Mouse (Mus musculus) kidney, adult 18-20 months (tissue): Measurements from ENCODE around the gene Btk.
"Not testable (repeated sequence)": the region's sequence is repeated elsewhere in the genome, so short reads cannot be mapped to it uniquely, and the experiment has no call there.

Experiments
- DNase-seq: peaks from one replicate; pipeline ENCODE4 v3.0.0; 2021

Gene Btk

DNA sequence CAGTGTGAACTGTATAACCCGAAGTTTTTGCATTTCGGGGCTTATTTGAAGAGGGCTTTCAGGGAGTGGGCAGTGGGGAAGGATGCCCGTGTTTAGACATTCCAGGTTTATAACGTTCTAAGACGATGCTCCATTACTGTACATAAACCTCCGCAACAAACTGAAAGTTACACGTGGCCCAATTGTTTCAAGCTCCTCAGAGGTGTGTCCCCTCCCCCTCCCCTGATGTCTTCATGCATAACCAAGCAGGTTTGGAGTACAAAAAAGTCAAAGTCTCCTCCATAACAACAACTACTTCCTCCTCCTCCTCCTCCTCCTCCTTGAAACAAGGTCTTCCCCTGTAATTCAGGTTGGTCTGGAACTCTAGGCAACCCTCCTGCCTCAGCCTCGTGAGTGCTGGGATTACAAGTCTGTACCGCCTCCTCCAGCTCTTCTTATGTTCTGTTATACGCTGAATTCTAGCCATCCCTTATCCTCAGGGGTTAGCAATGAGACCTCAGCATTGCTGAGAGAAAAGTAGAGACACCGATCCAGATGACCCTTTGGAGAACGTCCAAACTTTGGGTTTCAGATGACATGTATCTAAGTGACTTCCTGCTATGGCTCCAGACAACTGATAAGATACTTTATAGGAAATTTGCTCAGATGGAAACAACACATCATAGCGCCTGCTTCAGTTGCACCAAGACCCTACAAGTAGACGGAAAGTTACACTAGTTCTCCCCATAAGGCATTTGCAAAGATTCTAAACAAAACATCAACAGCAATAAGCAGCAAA lies 2.7 kb downstream of the Btk start:
- no peak for DNase-seq

GRCm38 (mm10) chrX:134577896-134578295 lies 5.5 kb downstream of the Btk start:
- DNase-seq, result no peak

DNA sequence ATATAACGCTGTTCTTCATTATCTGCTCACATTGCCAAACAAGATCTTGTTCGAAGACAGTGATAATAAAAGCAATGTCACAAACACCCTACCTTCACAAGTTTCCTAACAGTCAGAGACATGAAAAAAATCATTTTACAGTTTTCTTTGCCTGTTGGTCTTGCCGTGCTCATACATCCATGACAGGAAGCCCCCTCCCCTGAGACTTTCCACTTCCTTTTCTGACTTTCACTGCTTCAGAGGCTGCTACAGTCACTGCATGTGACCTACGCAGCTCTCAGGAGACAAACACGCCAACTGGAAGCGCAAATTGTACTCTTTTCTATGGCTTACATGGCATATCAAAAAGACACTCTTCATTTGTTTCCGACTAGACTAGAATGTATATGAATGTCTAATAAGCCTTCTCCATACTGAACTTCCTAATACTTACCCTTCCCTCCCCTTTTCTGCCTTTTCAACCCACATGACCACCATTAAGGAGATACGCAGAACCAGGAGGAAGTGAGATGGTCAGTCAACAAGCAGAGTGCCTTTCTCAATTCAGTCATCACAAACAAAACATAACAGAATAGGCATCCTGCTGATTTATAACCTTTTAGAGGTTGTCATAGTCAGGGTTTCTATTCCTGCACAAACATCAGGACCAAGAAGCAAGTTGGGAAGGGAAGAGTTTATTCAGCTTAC lies 16.7 kb downstream of the Btk start:
- no peak for DNase-seq

GRCm38 (mm10) chrX:134564326-134564725 lies 19.0 kb downstream of the Btk start:
- DNase-seq, result no peak

- no peak for DNase-seq
Measured at GRCm38 (mm10) chrX:134554425-134554824, 28.9 kb downstream of the Btk start.

- DNase-seq, result no peak
Measured at GRCm38 (mm10) chrX:134553326-134553725, 30.0 kb downstream of the Btk start.

DNA sequence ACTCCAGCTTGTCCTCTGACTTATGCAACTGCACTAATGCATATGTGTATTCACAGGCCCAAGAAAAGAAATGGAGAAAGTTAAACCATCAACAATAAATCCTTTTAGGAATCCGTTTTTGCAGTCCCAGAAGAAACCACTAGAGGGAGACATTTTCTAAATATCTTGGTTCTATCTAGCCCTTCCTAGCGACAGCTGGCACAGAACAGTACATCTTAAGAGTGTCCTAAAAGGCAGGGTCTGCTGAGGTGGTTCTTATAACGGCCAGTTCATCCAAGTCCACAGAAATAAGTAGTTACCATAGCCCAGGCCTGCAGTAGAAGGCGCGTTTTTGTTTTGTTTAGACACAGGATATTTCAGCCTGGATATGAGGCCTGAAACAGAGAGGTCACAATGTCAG lies 32.5 kb downstream of the Btk start:
- DNase-seq, result peak; percentile 3

DNA sequence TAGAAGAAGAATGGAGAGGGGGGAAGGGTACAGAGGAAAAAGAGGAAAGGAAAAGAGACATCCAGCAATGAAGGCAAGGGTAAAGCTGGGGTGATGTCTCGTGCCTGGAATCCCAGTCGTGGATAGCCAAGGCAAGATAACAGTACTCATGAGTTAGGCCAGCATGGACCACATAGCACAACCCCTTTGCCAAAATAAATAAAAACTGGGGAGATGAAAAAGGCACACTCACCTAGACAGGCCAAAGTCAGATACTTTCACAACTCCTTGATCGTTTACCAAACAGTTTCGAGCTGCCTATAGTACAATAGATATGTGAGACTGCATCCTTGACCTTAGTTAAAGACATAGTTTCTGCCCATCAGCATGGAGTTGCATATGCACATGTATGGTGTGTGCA lies 36.0 kb downstream of the Btk start:
- no peak for DNase-seq

- DNase-seq, result no peak
Measured at GRCm38 (mm10) chrX:134541955-134542308, 41.4 kb downstream of the Btk start.

- peak; percentile 72 for DNase-seq
Measured at GRCm38 (mm10) chrX:134541145-134541954, 42.0 kb downstream of the Btk start, which contains the start of gene Timm8a1. Gene Timm8a1 (minus strand): TSS chrX:134541865.

GRCm38 (mm10) chrX:134540414-134541135 lies 42.8 kb downstream of the Btk start:
- DNase-seq, result peak; percentile 13

- not testable (repeated sequence) for DNase-seq
Measured at GRCm38 (mm10) chrX:134539795-134540194, 43.6 kb downstream of the Btk start.

- DNase-seq, result no peak
Measured at GRCm38 (mm10) chrX:134533346-134533745, 50.0 kb downstream of the Btk start.

DNA sequence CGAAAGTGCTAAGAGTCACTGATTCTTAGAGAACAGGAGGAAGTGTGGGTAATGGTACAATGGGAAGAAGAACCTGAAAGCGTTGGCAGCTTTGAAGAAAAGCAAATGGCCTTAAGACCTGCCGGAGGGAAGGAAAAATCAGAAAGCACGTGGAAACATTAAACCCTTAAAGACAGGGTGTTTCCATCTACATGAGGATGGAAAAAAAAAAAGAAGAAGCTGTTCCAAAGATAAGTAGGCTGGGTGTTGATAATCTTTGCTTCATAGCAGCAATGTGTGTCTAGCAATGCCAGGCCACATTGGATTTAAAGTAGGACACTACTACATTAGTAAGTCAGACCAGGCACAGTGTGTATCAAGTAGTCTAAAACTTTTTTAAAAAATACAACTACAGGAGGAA lies 58.1 kb downstream of the Btk start:
- DNase-seq, result no peak

GRCm38 (mm10) chrX:134523772-134524171 lies 59.6 kb downstream of the Btk start:
- no peak for DNase-seq

- no peak for DNase-seq
Measured at GRCm38 (mm10) chrX:134509473-134509872, 73.9 kb downstream of the Btk start.

GRCm38 (mm10) chrX:134507977-134508376 lies 75.4 kb downstream of the Btk start:
- DNase-seq, result no peak

DNA sequence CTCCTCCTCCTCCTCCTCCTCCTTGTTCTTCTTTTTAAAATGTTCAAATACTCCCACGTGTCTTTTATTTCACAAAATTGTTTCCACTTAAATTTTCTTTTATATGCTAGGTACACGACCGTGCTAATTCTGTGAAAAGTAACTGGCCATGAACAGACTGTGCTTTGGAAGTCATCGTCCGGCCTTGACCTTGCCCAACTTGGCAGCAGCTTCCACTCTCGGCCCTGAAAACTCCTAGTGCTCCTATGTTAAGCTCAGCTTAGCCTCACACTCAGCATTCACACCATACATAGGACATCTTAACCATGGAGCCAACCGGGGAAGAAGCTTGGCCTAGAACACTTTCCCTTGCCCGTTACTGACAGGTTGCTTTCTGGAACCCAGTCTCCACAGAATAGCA lies 82.7 kb downstream of the Btk start:
- DNase-seq, result no peak
